Comparison of ENCODE assay signal across 8 mouse cellular contexts in the genomic region with DNA sequence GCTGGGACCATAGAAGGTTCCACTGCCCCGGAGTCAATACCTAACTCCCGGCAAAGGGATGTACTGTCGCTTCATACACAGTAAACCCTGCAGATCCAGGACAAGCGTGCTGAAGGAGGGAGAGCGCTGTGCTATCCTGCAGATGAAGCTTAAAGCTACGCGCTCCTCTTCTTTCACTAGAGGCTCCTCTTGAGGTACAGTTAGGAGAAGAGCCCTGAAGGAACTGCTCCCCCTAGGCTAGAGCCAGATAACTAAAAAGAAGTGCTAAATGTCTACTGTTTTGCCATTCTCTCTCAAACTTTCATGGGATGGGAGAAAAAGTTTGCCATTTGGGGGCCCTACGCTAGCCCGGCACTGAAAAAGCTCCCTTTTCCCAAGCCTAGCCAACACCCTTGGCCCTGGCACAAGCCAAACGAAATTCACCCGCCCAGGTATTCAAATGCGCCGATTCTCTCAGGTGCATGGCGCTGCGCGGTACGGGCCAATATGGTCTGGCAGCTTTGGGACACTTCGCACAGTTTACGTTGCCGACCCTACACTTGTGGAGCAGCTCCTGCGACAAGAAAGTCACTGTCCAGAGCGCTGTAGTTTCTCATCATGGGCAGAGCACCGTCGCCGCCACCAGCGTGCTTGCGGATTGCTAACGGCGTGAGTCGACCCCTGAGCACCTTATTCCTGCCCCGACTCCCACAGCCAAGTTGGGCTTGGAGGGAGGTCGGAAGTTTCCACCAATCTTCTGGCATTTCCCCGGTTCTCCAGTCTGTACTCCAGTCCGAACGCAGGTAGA. TPM values are rescaled to one million over a fixed set of nuclear protein-coding genes. Genes with fewer than 3 reads are reported as not detected.
A peak's percentile ranks its signal among the peaks of the same experiment; 100 is the strongest.
DNase-seq lines count a peak whose midpoint lies in the region; ATAC-seq lines count a peak whose summit lies in the region.

No protein-coding gene starts in this region.

- peak overlapping the region; percentile 41 for H3K4me2 ChIP-seq in kidney, embryonic 16.5 days (replicated peaks; ENCODE audit: low read depth, low read length)
- peak overlapping the region; percentile 6; the same call in 1 of the 2 replicates for H3K4me2 ChIP-seq in hindbrain, embryonic 12.5 days (replicated peaks)

- peaks cover 47% of the 10 kb centered on the region for H3K27me3 ChIP-seq in kidney, embryonic 16.5 days (ENCODE audit: insufficient read depth, low read length)
- peaks cover 73% of the 10 kb centered on the region for H3K27me3 ChIP-seq in embryonic facial prominence, embryonic 10.5 days (replicated peaks; ENCODE audit: low read depth, poor library complexity, severe bottlenecking)
- H3K27me3 ChIP-seq in hindbrain, embryonic 12.5 days, result peaks cover 53% of the 10 kb centered on the region

- DNase-seq in kidney, adult 8-10 months, result no peak
- DNase-seq in embryonic facial prominence, embryonic 10.5 days (ENCODE audit: low spot score), result peak; percentile 39
- DNase-seq in urinary bladder, postnatal 36 days (ENCODE audit: low spot score in 2 of 2), result no peak
- DNase-seq in adrenal gland, postnatal 10 days, result no peak
- no peak for DNase-seq in frontal cortex, adult 2 months (ENCODE audit: extremely low spot score in 1 of 2, low spot score in 1 of 2)

- peaks cover 14% of the 10 kb centered on the region for H3K4me1 ChIP-seq in kidney, embryonic 16.5 days (ENCODE audit: insufficient read depth, low read length)
- peaks cover 16% of the 10 kb centered on the region for H3K4me1 ChIP-seq in embryonic facial prominence, embryonic 10.5 days
- peaks cover 12% of the 10 kb centered on the region; the same call in 1 of the 2 replicates for H3K4me1 ChIP-seq in hindbrain, embryonic 12.5 days

- H3K36me3 ChIP-seq in kidney, embryonic 16.5 days (ENCODE audit: insufficient read depth, low read length), result peaks cover 12% of the 10 kb centered on the region
- peaks cover 24% of the 10 kb centered on the region for H3K36me3 ChIP-seq in embryonic facial prominence, embryonic 10.5 days (replicated peaks)
- H3K36me3 ChIP-seq in hindbrain, embryonic 12.5 days, result peaks cover 13% of the 10 kb centered on the region; the same call in 1 of the 2 replicates

- ATAC-seq in kidney, embryonic 16.5 days (ENCODE audit: low FRiP score, low TSS enrichment), result no peak
- no peak for ATAC-seq in hindbrain, embryonic 12.5 days (ENCODE audit: low FRiP score)
- ATAC-seq in megakaryocyte progenitor cell, adult 5-6 weeks (replicated peaks; ENCODE audit: poor library complexity), result peak; percentile 17

- H3K4me3 ChIP-seq in kidney, embryonic 16.5 days (ENCODE audit: low read length), result peak overlapping the region; percentile 24
- H3K4me3 ChIP-seq in embryonic facial prominence, embryonic 10.5 days, result peak overlapping the region; percentile 42
- H3K4me3 ChIP-seq in hindbrain, embryonic 12.5 days, result peak overlapping the region; percentile 7; the same call in 1 of the 2 replicates

- H3K9ac ChIP-seq in kidney, embryonic 16.5 days (replicated peaks; ENCODE audit: low read length), result peak overlapping the region; percentile 43
- no peak overlapping the region for H3K9ac ChIP-seq in hindbrain, embryonic 12.5 days

- WGBS in kidney, embryonic 16.5 days, result 3% methylated on average over 35 of the region's 35 CpGs
- WGBS in embryonic facial prominence, embryonic 10.5 days, result 5% methylated on average over 35 of the region's 35 CpGs
- WGBS in hindbrain, embryonic 12.5 days, result 5% methylated on average over 35 of the region's 35 CpGs

- H3K27ac ChIP-seq in kidney, embryonic 16.5 days (ENCODE audit: low read length), result no peak overlapping the region
- no peak overlapping the region for H3K27ac ChIP-seq in embryonic facial prominence, embryonic 10.5 days (replicated peaks)
- no peak overlapping the region for H3K27ac ChIP-seq in hindbrain, embryonic 12.5 days

- H3K9me3 ChIP-seq in kidney, embryonic 16.5 days (ENCODE audit: low read length), result no peaks in the 10 kb centered on the region
- H3K9me3 ChIP-seq in embryonic facial prominence, embryonic 10.5 days, result no peaks in the 10 kb centered on the region
- no peaks in the 10 kb centered on the region for H3K9me3 ChIP-seq in hindbrain, embryonic 12.5 days (replicated peaks)

RNA-seq across cellular contexts. Expression of a gene that starts 0.8 kb away (rescaled TPM):
- 32.6 and 53.8 TPM in 2 replicates for polyA plus RNA-seq in kidney, embryonic 16.5 days (2015; fragmentation: Nextera tagmentation; extraction: Ambion mirVana)
- polyA plus RNA-seq in embryonic facial prominence, embryonic 10.5 days (2016; fragmentation: Nextera tagmentation; extraction: Ambion mirVana), result 0.14 TPM in 2 replicates
- polyA plus RNA-seq in hindbrain, embryonic 12.5 days (2016; fragmentation: Nextera tagmentation; extraction: Ambion mirVana), result 0.25 TPM in 1 of 2 replicates, not detected in the other
- total RNA-seq in megakaryocyte progenitor cell, adult 5-6 weeks (2015), result 0.10 TPM in 1 of 2 replicates, not detected in the other
- 0.30 TPM in 1 of 2 replicates, not detected in the other for total RNA-seq in megakaryocyte progenitor cell, adult 5-6 weeks (2017)
- total RNA-seq in adrenal gland, postnatal 10 days (2021), result under 1 TPM; 0.27 to 0.30 TPM
- 0.70 and 1.0 TPM in 2 replicates for polyA plus RNA-seq in frontal cortex, adult 2 months (2012; rRNA removed)

RNA-seq across cellular contexts. Expression of a gene that starts 7.5 kb away (rescaled TPM):
- polyA plus RNA-seq in kidney, embryonic 16.5 days (2015; fragmentation: Nextera tagmentation; extraction: Ambion mirVana), result 0.76 and 0.94 TPM in 2 replicates
- 0.27 and 0.29 TPM in 2 replicates for polyA plus RNA-seq in embryonic facial prominence, embryonic 10.5 days (2016; fragmentation: Nextera tagmentation; extraction: Ambion mirVana)
- polyA plus RNA-seq in hindbrain, embryonic 12.5 days (2016; fragmentation: Nextera tagmentation; extraction: Ambion mirVana), result 0.22 and 0.34 TPM in 2 replicates
- 0.07 TPM in 1 of 2 replicates, not detected in the other for total RNA-seq in megakaryocyte progenitor cell, adult 5-6 weeks (2015)
- not detected in 2 replicates for total RNA-seq in megakaryocyte progenitor cell, adult 5-6 weeks (2017)
- total RNA-seq in adrenal gland, postnatal 10 days (2021), result under 1 TPM; 0.24 to 0.42 TPM
- 0.18 and 0.27 TPM in 2 replicates for polyA plus RNA-seq in frontal cortex, adult 2 months (2012; rRNA removed)

RNA-seq across cellular contexts. Expression of a gene that starts 7.6 kb away (rescaled TPM):
- 52.8 and 58.2 TPM in 2 replicates for polyA plus RNA-seq in kidney, embryonic 16.5 days (2015; fragmentation: Nextera tagmentation; extraction: Ambion mirVana)
- polyA plus RNA-seq in embryonic facial prominence, embryonic 10.5 days (2016; fragmentation: Nextera tagmentation; extraction: Ambion mirVana), result 58.6 and 62.4 TPM in 2 replicates
- 31.8 and 34.9 TPM in 2 replicates for polyA plus RNA-seq in hindbrain, embryonic 12.5 days (2016; fragmentation: Nextera tagmentation; extraction: Ambion mirVana)
- 36.5 and 46.6 TPM in 2 replicates for total RNA-seq in megakaryocyte progenitor cell, adult 5-6 weeks (2015)
- 22.7 and 30.9 TPM in 2 replicates for total RNA-seq in megakaryocyte progenitor cell, adult 5-6 weeks (2017)
- 10 to 100 TPM; 14.9 to 17.6 TPM for total RNA-seq in adrenal gland, postnatal 10 days (2021)
- polyA plus RNA-seq in frontal cortex, adult 2 months (2012; rRNA removed), result 13.9 and 14.0 TPM in 2 replicates

RNA-seq across cellular contexts. Expression of a gene that starts 11.2 kb away (rescaled TPM):
- polyA plus RNA-seq in kidney, embryonic 16.5 days (2015; fragmentation: Nextera tagmentation; extraction: Ambion mirVana), result 1.2 and 1.4 TPM in 2 replicates
- polyA plus RNA-seq in embryonic facial prominence, embryonic 10.5 days (2016; fragmentation: Nextera tagmentation; extraction: Ambion mirVana), result 1.2 and 1.3 TPM in 2 replicates
- polyA plus RNA-seq in hindbrain, embryonic 12.5 days (2016; fragmentation: Nextera tagmentation; extraction: Ambion mirVana), result 5.4 and 6.1 TPM in 2 replicates
- total RNA-seq in megakaryocyte progenitor cell, adult 5-6 weeks (2015), result 0.05 and 0.10 TPM in 2 replicates
- 0.08 TPM in 1 of 2 replicates, not detected in the other for total RNA-seq in megakaryocyte progenitor cell, adult 5-6 weeks (2017)
- total RNA-seq in adrenal gland, postnatal 10 days (2021), result 1 to 10 TPM; 6.5 to 6.9 TPM
- 13.2 and 14.4 TPM in 2 replicates for polyA plus RNA-seq in frontal cortex, adult 2 months (2012; rRNA removed)

RNA-seq across cellular contexts. Expression of a gene that starts 14.5 kb away (rescaled TPM):
- polyA plus RNA-seq in kidney, embryonic 16.5 days (2015; fragmentation: Nextera tagmentation; extraction: Ambion mirVana), result 1,871 and 1,917 TPM in 2 replicates
- polyA plus RNA-seq in embryonic facial prominence, embryonic 10.5 days (2016; fragmentation: Nextera tagmentation; extraction: Ambion mirVana), result 3,008 and 3,023 TPM in 2 replicates
- 1,725 and 1,814 TPM in 2 replicates for polyA plus RNA-seq in hindbrain, embryonic 12.5 days (2016; fragmentation: Nextera tagmentation; extraction: Ambion mirVana)
- total RNA-seq in megakaryocyte progenitor cell, adult 5-6 weeks (2015), result 781 and 827 TPM in 2 replicates
- 536 and 567 TPM in 2 replicates for total RNA-seq in megakaryocyte progenitor cell, adult 5-6 weeks (2017)
- 100 to 1,000 TPM; 267 to 302 TPM for total RNA-seq in adrenal gland, postnatal 10 days (2021)
- polyA plus RNA-seq in frontal cortex, adult 2 months (2012; rRNA removed), result 154 and 167 TPM in 2 replicates

Comparison
In these comparisons a context has a peak if more than half of its experiments do, and no peak if none do; other contexts are left out.
1. RNA of a gene that starts 0.8 kb away (polyA plus RNA-seq): 32.6 to 53.8 TPM in kidney, embryonic 16.5 days; 0.70 to 1.0 TPM in frontal cortex, adult 2 months, 0.14 TPM in embryonic facial prominence, embryonic 10.5 days and 0.25 TPM in hindbrain, embryonic 12.5 days; every median in the first group is over 10 times any median in the second.
2. Peak in every context shown above with its lines, with median percentiles within 50 percentile points of each other: H3K4me3 ChIP-seq.